Mouse (Mus musculus): Measurements from ENCODE around the gene Arl8b. TPM values are rescaled to one million over a fixed set of nuclear protein-coding genes. Genes with fewer than 3 reads are reported as not detected.

Arl8b gene
- polyA plus RNA-seq, 1 experiment from 2014 or later = 34.5 TPM

DNA sequence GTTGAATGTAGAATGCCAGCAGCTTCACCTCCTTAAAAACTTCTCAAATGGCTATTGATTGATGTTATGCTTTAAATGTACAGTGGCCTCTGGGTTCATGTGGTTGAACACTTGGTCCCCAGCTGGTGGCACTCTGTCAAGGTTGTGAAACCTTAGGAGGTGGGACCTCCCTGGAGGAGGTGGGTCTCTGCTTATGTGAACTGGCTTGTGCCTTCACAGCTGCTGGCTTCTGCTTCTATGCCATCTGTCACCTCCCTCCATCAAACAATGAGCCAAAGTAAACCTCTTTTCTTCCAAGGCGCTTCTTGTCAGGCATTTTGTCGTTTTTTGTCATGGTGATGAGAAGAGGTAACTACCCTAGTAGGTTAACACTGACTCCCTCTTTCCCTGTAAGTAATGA is 13.8 kb downstream of the Arl8b start:
- Histone ChIP-seq H3K27ac (ENCODE audit: low read depth) (no peak overlapping the region), H3K36me3 (replicated peaks; ENCODE audit: insufficient read depth, low read length) (no peaks in the 10 kb centered on the region), H3K9me3 (ENCODE audit: low read length) (no peaks in the 10 kb centered on the region), H3K4me1 (ENCODE audit: insufficient read depth) (peaks cover 22% of the 10 kb centered on the region), H3K9ac (replicated peaks) (no peak overlapping the region), H3K27me3 (ENCODE audit: insufficient read depth, low read length) (no peaks in the 10 kb centered on the region), H3K4me2 (ENCODE audit: low read depth, low read length) (no peak overlapping the region), H3K4me3 (ENCODE audit: low read depth, low read length) (no peak overlapping the region)
- ATAC-seq = peak; percentile 64; the same call in 1 of the 2 replicates
- 61% methylated on average over 2 of the region's 2 CpGs for WGBS (ENCODE audit: insufficient replicate concordance)
- TF ChIP-seq EP300 (IDR thresholded peaks at IDR 0.05; ENCODE audit: low read depth) (no peak), CTCF (IDR thresholded peaks at IDR 0.05; ENCODE audit: low read depth) (no peak)
- peak; percentile 37 for DNase-seq

- H3K36me3 ChIP-seq (replicated peaks; ENCODE audit: insufficient read depth, low read length) = no peaks in the 10 kb centered on the region
- 75% methylated on average over 1 of the region's 1 CpGs for WGBS (ENCODE audit: insufficient replicate concordance)
- H3K27ac ChIP-seq (ENCODE audit: low read depth) = 0 out of 2 replicates have a peak overlapping the region, but pooled peaks have one; percentile 7
- ATAC-seq (no peak), DNase-seq (no peak)
- no peak overlapping the region for H3K4me3 ChIP-seq (ENCODE audit: low read depth, low read length)
- no peaks in the 10 kb centered on the region for H3K9me3 ChIP-seq (ENCODE audit: low read length)
- H3K4me1 ChIP-seq (ENCODE audit: insufficient read depth) = peaks cover 18% of the 10 kb centered on the region
- no peak for TF ChIP-seq CTCF (IDR thresholded peaks at IDR 0.05; ENCODE audit: low read depth)
- no peak for TF ChIP-seq EP300 (IDR thresholded peaks at IDR 0.05; ENCODE audit: low read depth)
- no peak overlapping the region for H3K4me2 ChIP-seq (ENCODE audit: low read depth, low read length)
- no peaks in the 10 kb centered on the region for H3K27me3 ChIP-seq (ENCODE audit: insufficient read depth, low read length)
- H3K9ac ChIP-seq (replicated peaks) = no peak overlapping the region
These were observed 22.3 kb downstream of the Arl8b start for GRCm38 (mm10) chr6:108805194-108805593.

GRCm38 (mm10) chr6:108805871-108806270 is 23.0 kb downstream of the Arl8b start:
- no peak overlapping the region for H3K4me2 ChIP-seq (ENCODE audit: low read depth, low read length)
- no peak overlapping the region for H3K9ac ChIP-seq (replicated peaks)
- no peaks in the 10 kb centered on the region for H3K27me3 ChIP-seq (ENCODE audit: insufficient read depth, low read length)
- ATAC-seq (peak; percentile 47), DNase-seq (no peak)
- 0 out of 2 replicates have a peak overlapping the region, but pooled peaks have one; percentile 34 for H3K27ac ChIP-seq (ENCODE audit: low read depth)
- H3K4me3 ChIP-seq (ENCODE audit: low read depth, low read length) = no peak overlapping the region
- TF ChIP-seq EP300 (IDR thresholded peaks at IDR 0.05; ENCODE audit: low read depth) = no peak
- no peak for TF ChIP-seq CTCF (IDR thresholded peaks at IDR 0.05; ENCODE audit: low read depth)
- H3K9me3 ChIP-seq (ENCODE audit: low read length) = no peaks in the 10 kb centered on the region
- 68% methylated on average over 7 of the region's 7 CpGs for WGBS (ENCODE audit: insufficient replicate concordance)
- H3K36me3 ChIP-seq (replicated peaks; ENCODE audit: insufficient read depth, low read length) = no peaks in the 10 kb centered on the region
- peaks cover 18% of the 10 kb centered on the region for H3K4me1 ChIP-seq (ENCODE audit: insufficient read depth)

GRCm38 (mm10) chr6:108807446-108807845 is 24.5 kb downstream of the Arl8b start:
- no peaks in the 10 kb centered on the region for H3K9me3 ChIP-seq (ENCODE audit: low read length)
- DNase-seq (no peak), ATAC-seq (no peak)
- peaks cover 18% of the 10 kb centered on the region for H3K4me1 ChIP-seq (ENCODE audit: insufficient read depth)
- H3K36me3 ChIP-seq (replicated peaks; ENCODE audit: insufficient read depth, low read length) = no peaks in the 10 kb centered on the region
- no peak overlapping the region for H3K4me2 ChIP-seq (ENCODE audit: low read depth, low read length)
- TF ChIP-seq EP300 (IDR thresholded peaks at IDR 0.05; ENCODE audit: low read depth) (no peak), CTCF (IDR thresholded peaks at IDR 0.05; ENCODE audit: low read depth) (peak; percentile 51)
- no peak overlapping the region for H3K4me3 ChIP-seq (ENCODE audit: low read depth, low read length)
- no peak overlapping the region for H3K9ac ChIP-seq (replicated peaks)
- 67% methylated on average over 3 of the region's 3 CpGs for WGBS (ENCODE audit: insufficient replicate concordance)
- H3K27me3 ChIP-seq (ENCODE audit: insufficient read depth, low read length) = no peaks in the 10 kb centered on the region
- no peak overlapping the region for H3K27ac ChIP-seq (ENCODE audit: low read depth)

DNA sequence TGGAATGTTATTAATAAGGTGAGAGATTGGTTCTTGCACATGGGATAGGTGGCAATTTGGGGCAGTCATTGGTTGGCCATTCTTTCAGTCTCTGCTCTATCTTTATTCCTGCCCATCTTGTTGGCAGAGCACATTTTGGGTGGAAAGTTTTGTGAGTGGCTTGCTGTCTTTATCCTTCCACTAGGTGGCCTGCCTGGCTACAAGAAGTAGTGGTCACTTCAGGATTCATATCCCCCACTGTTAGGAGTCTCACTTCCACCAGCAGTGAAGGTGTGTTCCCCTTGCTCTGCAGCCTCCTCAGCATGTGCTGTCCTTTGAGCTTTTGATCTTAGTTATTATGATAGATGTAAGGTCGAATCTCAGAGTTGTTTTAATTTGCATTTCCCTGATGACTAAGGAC is 25.9 kb downstream of the Arl8b start:
- H3K9me3 ChIP-seq (ENCODE audit: low read length) = no peaks in the 10 kb centered on the region
- H3K27ac ChIP-seq (ENCODE audit: low read depth) = no peak overlapping the region
- WGBS (ENCODE audit: insufficient replicate concordance) = 71% methylated on average over 1 of the region's 1 CpGs
- no peak overlapping the region for H3K4me3 ChIP-seq (ENCODE audit: low read depth, low read length)
- H3K4me1 ChIP-seq (ENCODE audit: insufficient read depth) = peaks cover 18% of the 10 kb centered on the region
- no peak for ATAC-seq
- DNase-seq = no peak
- no peak overlapping the region for H3K9ac ChIP-seq (replicated peaks)
- H3K27me3 ChIP-seq (ENCODE audit: insufficient read depth, low read length) = no peaks in the 10 kb centered on the region
- H3K4me2 ChIP-seq (ENCODE audit: low read depth, low read length) = no peak overlapping the region
- no peaks in the 10 kb centered on the region for H3K36me3 ChIP-seq (replicated peaks; ENCODE audit: insufficient read depth, low read length)
- no peak for TF ChIP-seq EP300 (IDR thresholded peaks at IDR 0.05; ENCODE audit: low read depth)
- TF ChIP-seq CTCF (IDR thresholded peaks at IDR 0.05; ENCODE audit: low read depth) = peak; percentile 42

- WGBS (ENCODE audit: insufficient replicate concordance) = 77% methylated on average over 10 of the region's 10 CpGs
- peaks cover 10% of the 10 kb centered on the region for H3K4me1 ChIP-seq (ENCODE audit: insufficient read depth)
- H3K4me3 ChIP-seq (ENCODE audit: low read depth, low read length) = no peak overlapping the region
- TF ChIP-seq EP300 (IDR thresholded peaks at IDR 0.05; ENCODE audit: low read depth) (no peak), CTCF (IDR thresholded peaks at IDR 0.05; ENCODE audit: low read depth) (no peak)
- H3K27me3 ChIP-seq (ENCODE audit: insufficient read depth, low read length) = no peaks in the 10 kb centered on the region
- no peaks in the 10 kb centered on the region for H3K9me3 ChIP-seq (ENCODE audit: low read length)
- ATAC-seq (no peak), DNase-seq (no peak)
- peaks cover 4% of the 10 kb centered on the region; the same call in 1 of the 2 replicates for H3K36me3 ChIP-seq (replicated peaks; ENCODE audit: insufficient read depth, low read length)
- no peak overlapping the region for H3K27ac ChIP-seq (ENCODE audit: low read depth)
- no peak overlapping the region for H3K4me2 ChIP-seq (ENCODE audit: low read depth, low read length)
- no peak overlapping the region for H3K9ac ChIP-seq (replicated peaks)
These were observed 27.3 kb downstream of the Arl8b start for GRCm38 (mm10) chr6:108810237-108810636.

- ATAC-seq (no peak), DNase-seq (no peak)
- Histone ChIP-seq H3K9ac (replicated peaks) (no peak overlapping the region), H3K4me1 (ENCODE audit: insufficient read depth) (no peaks in the 10 kb centered on the region; the same call in 1 of the 2 replicates), H3K4me2 (ENCODE audit: low read depth, low read length) (no peak overlapping the region), H3K36me3 (replicated peaks; ENCODE audit: insufficient read depth, low read length) (peaks cover 17% of the 10 kb centered on the region), H3K4me3 (ENCODE audit: low read depth, low read length) (no peak overlapping the region), H3K27me3 (ENCODE audit: insufficient read depth, low read length) (no peaks in the 10 kb centered on the region), H3K9me3 (ENCODE audit: low read length) (no peaks in the 10 kb centered on the region), H3K27ac (ENCODE audit: low read depth) (no peak overlapping the region)
- 84% methylated on average over 2 of the region's 2 CpGs for WGBS (ENCODE audit: insufficient replicate concordance)
- TF ChIP-seq CTCF (IDR thresholded peaks at IDR 0.05; ENCODE audit: low read depth) = no peak
These were observed 29.2 kb downstream of the Arl8b start for GRCm38 (mm10) chr6:108812134-108812533.

Data from liver, postnatal 0 days (tissue).